Mouse (Mus musculus): ENCODE results near the gene Cox7a2l.

DNA sequence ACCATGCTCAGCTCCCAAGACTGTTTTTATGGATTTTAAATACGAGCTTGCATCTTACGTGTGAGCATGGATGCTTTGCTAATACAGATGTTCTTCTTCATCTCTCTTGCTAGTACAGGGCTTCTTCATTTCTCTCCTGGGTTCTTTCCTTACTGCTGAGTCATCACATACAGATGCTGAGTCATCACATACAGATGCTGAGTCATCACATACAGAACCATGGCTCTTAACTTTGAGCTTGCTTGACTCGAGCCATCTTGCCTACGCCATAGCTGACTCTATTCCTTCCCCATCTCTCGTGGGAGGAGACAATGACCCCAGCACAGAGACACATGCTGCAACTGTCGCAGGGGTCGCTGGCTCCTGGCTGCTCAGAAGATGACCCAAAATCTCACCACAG, 37.9 kb upstream of the Cox7a2l start:
- TF ChIP-seq GATA1 (IDR thresholded peaks at IDR 0.05; ENCODE audit: low read length), result no peak
- TF ChIP-seq TAL1 (IDR thresholded peaks at IDR 0.05; ENCODE audit: low read length), result no peak
